Mouse (Mus musculus): Measurements from ENCODE around the gene Pde7b.

Gene Pde7b

GRCm38 (mm10) chr10:20418856-20419219 lies 306.0 kb downstream of the Pde7b start:
- DNase-seq = no peak

- DNase-seq = no peak
Observed at GRCm38 (mm10) chr10:20418202-20418855, 306.5 kb downstream of the Pde7b start.

GRCm38 (mm10) chr10:20409181-20409580 lies 315.7 kb downstream of the Pde7b start:
- DNase-seq = no peak

- DNase-seq = no peak
Observed at GRCm38 (mm10) chr10:20408336-20408735, 316.5 kb downstream of the Pde7b start.

GRCm38 (mm10) chr10:20405471-20405870 lies 319.4 kb downstream of the Pde7b start:
- DNase-seq = peak; percentile 20

- DNase-seq = no peak
Observed at GRCm38 (mm10) chr10:20402941-20403340, 321.9 kb downstream of the Pde7b start.

- DNase-seq = no peak
Observed at GRCm38 (mm10) chr10:20400406-20400805, 324.5 kb downstream of the Pde7b start.

GRCm38 (mm10) chr10:20398641-20399390 lies 326.1 kb downstream of the Pde7b start:
- no peak for DNase-seq

GRCm38 (mm10) chr10:20398224-20398623 lies 326.7 kb downstream of the Pde7b start:
- DNase-seq = no peak

- no peak for DNase-seq
Observed at GRCm38 (mm10) chr10:20395778-20396177, 329.1 kb downstream of the Pde7b start.

- no peak for DNase-seq
Observed at GRCm38 (mm10) chr10:20394815-20395214, 330.1 kb downstream of the Pde7b start.

GRCm38 (mm10) chr10:20390568-20390967 lies 334.3 kb downstream of the Pde7b start:
- no peak for DNase-seq

- DNase-seq = no peak
Observed at GRCm38 (mm10) chr10:20382807-20383419, 342.0 kb downstream of the Pde7b start.

GRCm38 (mm10) chr10:20381352-20381751 lies 343.5 kb downstream of the Pde7b start:
- DNase-seq = no peak

GRCm38 (mm10) chr10:20380798-20381197 lies 344.1 kb downstream of the Pde7b start:
- DNase-seq = peak; percentile 60

- DNase-seq = no peak
Observed at GRCm38 (mm10) chr10:20379071-20379735, 345.7 kb downstream of the Pde7b start.

GRCm38 (mm10) chr10:20377621-20378020 lies 347.3 kb downstream of the Pde7b start:
- no peak for DNase-seq

- no peak for DNase-seq
Observed at GRCm38 (mm10) chr10:20372046-20372445, 352.8 kb downstream of the Pde7b start.

GRCm38 (mm10) chr10:20362450-20363118 lies 362.3 kb downstream of the Pde7b start:
- no peak for DNase-seq

- no peak for DNase-seq
Observed at GRCm38 (mm10) chr10:20361542-20362449, 363.1 kb downstream of the Pde7b start.

- no peak for DNase-seq
Observed at GRCm38 (mm10) chr10:20348894-20349293, 376.0 kb downstream of the Pde7b start.

All from right cerebral cortex, postnatal 25 days (tissue).